Mouse (Mus musculus) liver, embryonic 11.5 days (tissue): ENCODE results near the gene Eid2. TPM values are rescaled to one million over a fixed set of nuclear protein-coding genes. Genes with fewer than 3 reads are reported as not detected.

Experiments used
- polyA plus RNA-seq: library from polyadenylated mRNA; unstranded; fragments of >200 nt; fragmentation: Nextera tagmentation; extraction: Ambion mirVana; gene quantifications from 2 replicates; pipeline ENCODE4 v1.2.1, GENCODE M21; 2014

The Eid2 gene
- polyA plus RNA-seq, 1 experiment from 2014 or later = 4.6 TPM

Other genes with a start within 250 kb of the Eid2 start
- gene Psmc4, start 217.8 kb upstream of the Eid2 start, polyA plus RNA-seq = 291 and 316 TPM in 2 replicates
- gene Fcgbp, start 196.6 kb upstream of the Eid2 start, polyA plus RNA-seq = 0.04 TPM in 1 of 2 replicates, not detected in the other
- gene 9530053A07Rik, start 138.4 kb upstream of the Eid2 start, polyA plus RNA-seq = not detected in 2 replicates
- 39.9 and 51.2 TPM in 2 replicates for gene Fbl, start 98.2 kb upstream of the Eid2 start, polyA plus RNA-seq
- 5.2 and 6.0 TPM in 2 replicates for gene Dyrk1b, start 88.4 kb upstream of the Eid2 start, polyA plus RNA-seq
- gene Eid2b, start 9.9 kb downstream of the Eid2 start, polyA plus RNA-seq = 5.9 and 6.5 TPM in 2 replicates
- gene Selenov, start 23.3 kb downstream of the Eid2 start, polyA plus RNA-seq = not detected in 2 replicates
- gene Dll3, start 34.4 kb downstream of the Eid2 start, polyA plus RNA-seq = 0.31 and 0.62 TPM in 2 replicates
- gene Timm50, start 44.2 kb downstream of the Eid2 start, polyA plus RNA-seq = 217 and 224 TPM in 2 replicates
- gene Supt5, start 70.9 kb downstream of the Eid2 start, polyA plus RNA-seq = 77.9 and 78.9 TPM in 2 replicates
- gene Rps16, start 82.8 kb downstream of the Eid2 start, polyA plus RNA-seq = 1,377 and 1,547 TPM in 2 replicates
- 29.2 and 34.4 TPM in 2 replicates for gene Plekhg2, start 104.7 kb downstream of the Eid2 start, polyA plus RNA-seq
- gene Zfp36, start 112.4 kb downstream of the Eid2 start, polyA plus RNA-seq = 9.9 and 10.2 TPM in 2 replicates
- gene Med29, start 124.8 kb downstream of the Eid2 start, polyA plus RNA-seq = 44.7 and 45.7 TPM in 2 replicates
- 56.1 and 58.6 TPM in 2 replicates for gene Paf1, start 125.1 kb downstream of the Eid2 start, polyA plus RNA-seq
- 49.4 and 49.7 TPM in 2 replicates for gene Gmfg, start 169.6 kb downstream of the Eid2 start, polyA plus RNA-seq
- 1.7 TPM in 2 replicates for gene Lrfn1, start 184.1 kb downstream of the Eid2 start, polyA plus RNA-seq
- gene Ifnl2, start 242.6 kb downstream of the Eid2 start, polyA plus RNA-seq = not detected in 2 replicates